Mouse (Mus musculus): ENCODE results near the gene Ppp1r16b. TPM values are rescaled to one million over a fixed set of nuclear protein-coding genes. Genes with fewer than 3 reads are reported as not detected.
A peak's percentile ranks its signal among the peaks of the same experiment; 100 is the strongest.

Gene Ppp1r16b
- polyA plus RNA-seq, 1 experiment from 2014 or later = 4.1 TPM

DNA sequence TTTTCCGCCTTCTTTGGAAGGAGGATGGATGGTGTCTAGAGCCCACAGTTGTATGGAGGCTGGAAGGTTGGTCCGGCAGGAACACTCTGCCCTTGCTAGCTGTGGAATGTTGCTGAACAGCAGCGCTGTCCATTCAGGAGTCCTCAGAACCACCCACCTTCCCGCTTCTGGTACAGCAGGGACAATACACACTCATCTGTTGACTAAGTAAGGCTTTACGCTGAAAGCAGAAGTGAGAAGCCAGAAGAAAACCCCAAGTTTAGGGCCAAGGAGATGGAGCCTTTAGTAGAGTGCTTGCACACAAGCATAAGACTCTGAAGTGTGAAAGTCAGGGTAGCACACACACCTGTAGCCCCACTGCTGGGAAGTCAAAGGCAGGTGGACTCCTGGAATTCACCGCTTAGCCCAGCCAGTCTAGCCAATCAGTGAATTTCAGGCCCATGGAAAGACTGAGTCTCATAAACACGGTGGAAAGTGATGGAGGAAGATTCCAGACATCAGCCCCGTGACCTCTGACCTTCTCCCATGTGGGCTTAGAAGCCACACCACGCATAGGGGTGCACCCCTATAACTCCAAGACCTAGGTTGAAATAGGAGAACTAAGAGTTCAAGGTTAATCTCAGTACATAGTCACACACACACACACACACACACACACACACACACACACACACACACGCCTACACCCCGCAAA, 17.3 kb downstream of the Ppp1r16b start:
- Histone ChIP-seq H3K27me3 (replicated peaks) (no peaks in the 10 kb centered on the region), H3K36me3 (no peaks in the 10 kb centered on the region), H3K9ac (no peak overlapping the region), H3K27ac (no peak overlapping the region), H3K9me3 (no peaks in the 10 kb centered on the region), H3K4me3 (replicated peaks) (no peak overlapping the region), H3K4me2 (replicated peaks) (no peak overlapping the region), H3K4me1 (replicated peaks) (no peaks in the 10 kb centered on the region)
- 57% methylated on average over 11 of the region's 11 CpGs for WGBS
- no peak for ATAC-seq

DNA sequence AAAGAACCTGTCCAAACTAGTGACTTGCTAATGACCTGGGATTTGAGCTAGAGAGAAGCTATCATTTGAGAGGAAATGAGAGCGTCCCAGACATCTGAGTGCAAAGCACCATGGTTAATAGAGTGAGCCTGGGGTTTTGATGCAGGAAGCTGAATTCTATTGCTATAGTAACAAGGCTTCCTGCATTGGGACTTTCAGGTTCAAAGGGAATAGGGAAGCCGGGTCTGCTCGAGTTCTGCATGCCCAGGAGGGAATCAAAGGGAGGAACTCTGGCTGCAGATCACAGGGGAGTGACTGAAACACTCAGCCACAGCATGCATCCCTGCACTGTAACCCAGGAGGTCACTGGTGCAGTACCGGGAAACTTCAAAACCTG, 17.8 kb downstream of the Ppp1r16b start:
- Histone ChIP-seq H3K9me3 (no peaks in the 10 kb centered on the region), H3K4me2 (replicated peaks) (no peak overlapping the region), H3K4me1 (replicated peaks) (no peaks in the 10 kb centered on the region), H3K36me3 (no peaks in the 10 kb centered on the region), H3K27ac (no peak overlapping the region), H3K4me3 (replicated peaks) (no peak overlapping the region), H3K27me3 (replicated peaks) (no peaks in the 10 kb centered on the region), H3K9ac (no peak overlapping the region)
- WGBS = 28% methylated on average over 4 of the region's 4 CpGs
- no peak for ATAC-seq

DNA sequence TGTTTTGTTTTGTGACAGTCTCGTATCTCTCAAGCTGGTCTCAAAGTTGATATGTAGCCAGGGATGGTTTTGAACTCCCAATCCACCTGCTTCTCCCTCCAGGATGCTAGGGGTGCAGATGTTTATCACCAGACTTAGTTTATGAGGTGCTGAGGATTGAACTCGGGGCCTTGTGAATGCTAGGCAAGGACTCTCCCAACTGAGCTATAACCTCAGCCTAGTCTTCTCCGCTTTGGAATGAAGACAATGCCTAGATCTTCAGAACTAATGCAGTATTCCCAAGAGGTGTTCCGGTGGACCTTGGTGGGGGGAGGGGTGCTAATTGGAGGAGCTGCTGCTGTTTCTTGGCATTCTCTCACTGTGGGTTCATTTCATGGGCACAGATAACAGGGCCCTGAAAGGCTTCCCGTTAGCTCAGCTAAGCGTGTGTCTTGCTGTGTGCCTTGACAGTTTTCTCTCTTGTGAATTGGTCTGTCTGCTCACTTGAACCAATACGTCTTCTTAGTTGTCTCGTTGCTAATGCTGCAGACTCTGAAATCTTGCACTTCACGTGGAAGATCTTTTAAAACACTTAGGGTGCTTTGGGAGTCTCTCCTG, 19.1 kb downstream of the Ppp1r16b start:
- no peak for ATAC-seq
- Histone ChIP-seq H3K36me3 (no peaks in the 10 kb centered on the region), H3K9ac (no peak overlapping the region), H3K9me3 (no peaks in the 10 kb centered on the region), H3K27me3 (replicated peaks) (no peaks in the 10 kb centered on the region), H3K4me1 (replicated peaks) (no peaks in the 10 kb centered on the region), H3K4me2 (replicated peaks) (no peak overlapping the region), H3K4me3 (replicated peaks) (no peak overlapping the region), H3K27ac (no peak overlapping the region)
- WGBS = 64% methylated on average over 9 of the region's 9 CpGs

DNA sequence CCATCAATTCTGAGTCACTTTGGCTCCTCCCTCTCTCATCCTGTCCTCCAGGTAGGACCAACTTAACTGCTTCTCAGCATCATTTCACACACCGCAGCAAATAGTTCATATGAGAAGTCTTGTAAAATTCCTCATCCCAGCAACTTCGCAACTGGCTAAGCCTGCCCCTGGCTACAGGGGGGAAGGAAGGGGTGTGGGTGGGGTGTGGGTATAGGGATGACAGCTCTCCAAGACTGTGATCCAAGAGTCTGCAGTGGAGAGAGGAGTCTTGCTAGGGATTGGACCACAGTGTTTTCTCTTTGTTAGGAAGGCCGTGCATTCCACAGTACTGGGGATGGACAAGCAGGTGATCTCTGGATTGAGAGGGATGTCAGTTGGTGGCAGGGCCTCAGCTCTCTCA, 19.7 kb downstream of the Ppp1r16b start:
- no peaks in the 10 kb centered on the region for H3K27me3 ChIP-seq (replicated peaks)
- no peaks in the 10 kb centered on the region for H3K36me3 ChIP-seq
- H3K4me3 ChIP-seq (replicated peaks) = no peak overlapping the region
- no peak overlapping the region for H3K27ac ChIP-seq
- WGBS = 81% methylated on average over 3 of the region's 3 CpGs
- no peak overlapping the region for H3K4me2 ChIP-seq (replicated peaks)
- no peak for ATAC-seq
- no peaks in the 10 kb centered on the region for H3K9me3 ChIP-seq
- H3K4me1 ChIP-seq (replicated peaks) = no peaks in the 10 kb centered on the region
- no peak overlapping the region for H3K9ac ChIP-seq

DNA sequence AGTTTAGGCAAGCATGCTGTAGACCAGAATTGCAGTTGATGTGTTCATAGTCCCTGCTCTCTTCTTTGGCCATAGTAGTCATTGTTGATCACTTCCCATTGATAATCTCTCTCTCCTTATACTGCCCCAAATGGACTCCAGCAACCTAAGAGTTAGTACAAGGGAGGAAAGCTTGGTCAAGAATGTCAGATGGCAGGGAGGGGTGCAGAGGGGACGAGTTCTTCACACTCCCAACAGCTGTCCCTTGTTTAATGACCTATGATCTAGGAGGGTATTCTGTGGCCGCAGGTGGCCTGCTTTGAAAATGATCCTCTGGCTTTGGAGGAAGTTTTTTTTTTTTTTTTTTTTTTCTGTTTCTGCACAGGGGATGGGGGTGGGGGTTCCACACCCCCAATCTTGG, 21.2 kb downstream of the Ppp1r16b start:
- Histone ChIP-seq H3K9me3 (no peaks in the 10 kb centered on the region), H3K4me2 (replicated peaks) (no peak overlapping the region), H3K4me1 (replicated peaks) (no peaks in the 10 kb centered on the region), H3K36me3 (no peaks in the 10 kb centered on the region), H3K9ac (no peak overlapping the region), H3K27me3 (replicated peaks) (no peaks in the 10 kb centered on the region), H3K4me3 (replicated peaks) (no peak overlapping the region), H3K27ac (no peak overlapping the region)
- 47% methylated on average over 2 of the region's 2 CpGs for WGBS
- ATAC-seq = no peak

DNA sequence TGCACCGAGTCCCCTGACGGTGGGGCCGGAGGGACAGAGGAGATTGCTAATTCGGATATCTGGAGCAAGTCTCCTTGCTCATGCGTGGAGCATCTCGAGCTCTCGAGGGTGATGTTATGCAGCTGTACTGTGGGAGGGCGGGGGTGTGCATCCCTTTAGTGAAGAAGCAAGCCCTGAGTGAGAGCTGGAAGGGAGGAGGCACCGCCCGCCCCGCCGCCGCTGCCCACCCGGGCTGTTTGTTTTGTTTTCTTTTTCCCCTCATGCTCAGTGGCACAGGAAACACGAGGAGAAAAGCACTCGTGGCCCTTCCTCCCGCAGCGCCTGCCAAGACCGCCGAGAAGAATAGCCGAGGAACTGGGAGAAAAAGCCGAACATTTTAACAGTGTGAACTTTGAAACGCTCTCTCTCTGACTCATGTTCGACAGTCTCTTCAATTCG, 22.6 kb downstream of the Ppp1r16b start:
- Histone ChIP-seq H3K27me3 (replicated peaks) (no peaks in the 10 kb centered on the region), H3K4me3 (replicated peaks) (no peak overlapping the region), H3K27ac (no peak overlapping the region), H3K4me2 (replicated peaks) (peak overlapping the region; percentile 28; the same call in 1 of the 2 replicates), H3K9me3 (no peaks in the 10 kb centered on the region), H3K9ac (no peak overlapping the region), H3K4me1 (replicated peaks) (no peaks in the 10 kb centered on the region), H3K36me3 (no peaks in the 10 kb centered on the region)
- no peak for ATAC-seq
- 53% methylated on average over 25 of the region's 25 CpGs for WGBS

DNA sequence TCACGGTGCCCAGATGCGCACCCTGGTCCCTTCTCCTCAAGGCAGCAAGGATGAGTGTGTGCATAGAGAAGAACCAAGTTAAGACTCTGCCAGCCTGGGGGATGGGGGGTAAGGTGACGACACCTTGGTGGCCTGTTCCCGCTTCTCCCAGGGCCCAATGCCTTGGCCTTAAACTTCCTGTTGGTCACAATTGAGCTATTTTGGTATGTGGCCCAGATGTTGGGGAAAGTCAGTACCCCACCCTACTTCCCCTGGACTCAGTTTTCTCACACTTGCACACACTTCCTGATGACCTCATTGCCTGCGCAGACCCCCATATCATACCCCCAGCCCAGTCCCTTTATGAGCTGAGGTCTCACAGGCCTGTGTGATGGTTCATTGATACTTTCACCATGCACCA, 23.9 kb downstream of the Ppp1r16b start:
- Histone ChIP-seq H3K27me3 (replicated peaks) (no peaks in the 10 kb centered on the region), H3K36me3 (no peaks in the 10 kb centered on the region), H3K4me1 (replicated peaks) (no peaks in the 10 kb centered on the region), H3K9ac (no peak overlapping the region), H3K27ac (no peak overlapping the region), H3K9me3 (no peaks in the 10 kb centered on the region), H3K4me2 (replicated peaks) (no peak overlapping the region), H3K4me3 (replicated peaks) (no peak overlapping the region)
- 83% methylated on average over 5 of the region's 5 CpGs for WGBS
- no peak for ATAC-seq

DNA sequence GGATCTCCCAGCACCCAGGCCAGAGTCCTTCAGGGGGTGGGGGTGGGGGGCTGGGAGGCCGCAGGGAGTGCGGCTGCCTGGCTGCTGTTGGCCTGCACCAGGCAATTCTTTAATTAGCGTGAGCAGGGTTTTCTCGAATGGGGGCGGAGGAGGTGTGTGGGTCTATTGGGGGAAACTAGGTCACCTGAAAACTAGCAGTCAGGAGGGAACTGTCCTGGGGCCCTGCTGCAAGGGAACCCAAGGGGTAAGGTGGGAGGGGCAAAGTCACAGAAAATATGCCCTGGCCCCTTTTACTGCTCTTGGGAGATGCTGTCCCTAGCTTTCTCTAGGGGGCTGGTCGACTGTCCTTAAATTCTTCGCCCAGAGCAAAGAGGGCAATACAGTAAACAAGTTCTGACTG, 24.4 kb downstream of the Ppp1r16b start:
- H3K36me3 ChIP-seq = no peaks in the 10 kb centered on the region
- H3K4me2 ChIP-seq (replicated peaks) = no peak overlapping the region
- H3K27me3 ChIP-seq (replicated peaks) = no peaks in the 10 kb centered on the region
- H3K9me3 ChIP-seq = no peaks in the 10 kb centered on the region
- H3K27ac ChIP-seq = no peak overlapping the region
- no peak overlapping the region for H3K9ac ChIP-seq
- H3K4me1 ChIP-seq (replicated peaks) = no peaks in the 10 kb centered on the region
- no peak overlapping the region for H3K4me3 ChIP-seq (replicated peaks)
- ATAC-seq = no peak
- WGBS = 58% methylated on average over 7 of the region's 7 CpGs

DNA sequence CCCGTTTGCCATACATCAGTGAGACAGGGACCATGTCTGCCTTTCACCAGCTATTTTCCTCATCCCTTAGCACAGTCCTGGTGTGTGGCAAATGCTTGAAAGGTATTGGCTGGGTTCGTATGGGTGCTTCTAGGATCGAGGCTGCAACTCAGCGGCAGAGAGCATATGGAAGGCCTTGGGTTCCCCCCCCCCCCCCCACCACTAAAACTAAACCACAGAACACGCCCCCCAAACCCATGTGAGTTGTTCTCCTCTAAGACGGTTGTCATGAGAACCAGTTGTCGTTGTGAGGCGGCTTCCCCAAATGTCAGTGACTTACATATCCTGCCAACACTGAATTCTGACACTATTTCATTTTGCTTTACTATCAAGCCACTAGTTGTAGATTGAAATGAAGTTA, 24.9 kb downstream of the Ppp1r16b start:
- Histone ChIP-seq H3K9ac (no peak overlapping the region), H3K27ac (no peak overlapping the region), H3K9me3 (no peaks in the 10 kb centered on the region), H3K4me1 (replicated peaks) (no peaks in the 10 kb centered on the region), H3K4me2 (replicated peaks) (no peak overlapping the region), H3K36me3 (no peaks in the 10 kb centered on the region), H3K27me3 (replicated peaks) (no peaks in the 10 kb centered on the region), H3K4me3 (replicated peaks) (no peak overlapping the region)
- WGBS = 68% methylated on average over 8 of the region's 8 CpGs
- ATAC-seq = no peak

DNA sequence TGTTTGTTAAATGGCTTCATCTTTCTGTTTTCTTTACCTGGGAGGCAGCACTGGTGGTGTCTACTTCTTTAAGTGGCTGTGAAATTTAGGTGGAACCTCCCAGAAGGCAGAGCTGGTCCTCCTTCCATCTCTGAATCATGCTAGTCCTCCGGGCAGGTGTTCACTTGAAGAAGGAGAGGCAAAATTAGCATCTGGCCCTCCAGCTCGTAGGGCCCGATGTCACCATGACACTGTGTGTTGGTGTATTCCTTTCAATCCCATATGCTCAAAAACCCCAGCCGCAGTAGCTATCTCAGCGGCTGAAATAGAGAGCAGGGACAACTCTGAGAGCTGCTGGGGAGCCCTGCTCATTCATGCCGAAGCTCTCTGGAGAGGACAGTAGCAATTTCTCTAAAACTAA, 27.0 kb downstream of the Ppp1r16b start:
- Histone ChIP-seq H3K9me3 (no peaks in the 10 kb centered on the region), H3K36me3 (no peaks in the 10 kb centered on the region), H3K9ac (no peak overlapping the region), H3K4me1 (replicated peaks) (no peaks in the 10 kb centered on the region), H3K4me2 (replicated peaks) (no peak overlapping the region), H3K27me3 (replicated peaks) (no peaks in the 10 kb centered on the region), H3K4me3 (replicated peaks) (no peak overlapping the region), H3K27ac (no peak overlapping the region)
- no peak for ATAC-seq
- WGBS = 84% methylated on average over 6 of the region's 6 CpGs

DNA sequence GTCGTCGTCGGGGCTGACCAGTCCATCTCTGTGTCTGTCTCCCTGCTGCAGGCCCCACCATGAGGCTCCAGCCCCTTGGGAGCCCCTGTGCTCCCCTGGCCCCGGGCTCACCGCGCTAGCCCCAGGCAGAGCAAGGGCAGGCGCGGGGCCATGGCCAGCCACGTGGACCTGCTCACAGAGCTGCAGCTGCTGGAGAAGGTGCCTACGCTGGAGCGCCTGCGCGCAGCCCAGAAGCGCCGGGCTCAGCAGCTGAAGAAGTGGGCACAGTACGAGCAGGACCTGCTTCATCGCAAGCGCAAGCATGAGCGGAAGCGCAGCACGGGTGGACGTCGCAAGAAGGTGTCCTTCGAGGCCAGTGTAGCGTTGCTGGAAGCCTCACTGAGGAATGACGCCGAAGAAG, 30.6 kb downstream of the Ppp1r16b start:
- WGBS = 80% methylated on average over 27 of the region's 27 CpGs
- no peaks in the 10 kb centered on the region for H3K36me3 ChIP-seq
- H3K4me3 ChIP-seq (replicated peaks) = no peak overlapping the region
- H3K27ac ChIP-seq = no peak overlapping the region
- no peak overlapping the region for H3K4me2 ChIP-seq (replicated peaks)
- no peaks in the 10 kb centered on the region for H3K9me3 ChIP-seq
- H3K27me3 ChIP-seq (replicated peaks) = no peaks in the 10 kb centered on the region
- ATAC-seq = no peak
- no peaks in the 10 kb centered on the region for H3K4me1 ChIP-seq (replicated peaks)
- no peak overlapping the region for H3K9ac ChIP-seq

DNA sequence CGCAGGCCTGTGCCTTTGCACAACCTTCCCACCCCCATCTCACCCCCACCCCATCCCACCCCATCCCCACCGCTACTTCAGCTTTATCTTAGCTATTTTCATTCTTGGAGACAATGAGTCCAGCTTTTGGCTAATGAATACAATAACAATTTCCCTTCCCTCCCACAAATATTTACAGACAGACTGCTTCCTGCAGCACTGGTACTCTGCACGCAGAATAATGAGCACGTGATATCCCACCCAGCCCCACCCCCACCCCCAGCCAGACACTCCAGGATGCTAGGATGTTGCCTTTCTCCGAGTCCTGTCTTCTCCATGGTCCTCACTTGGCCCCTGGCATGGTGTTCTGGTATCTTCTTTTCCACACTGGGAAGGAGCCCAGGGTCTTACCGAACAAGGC, 31.3 kb downstream of the Ppp1r16b start:
- H3K4me3 ChIP-seq (replicated peaks) = no peak overlapping the region
- WGBS = 68% methylated on average over 6 of the region's 6 CpGs
- H3K36me3 ChIP-seq = no peaks in the 10 kb centered on the region
- no peaks in the 10 kb centered on the region for H3K4me1 ChIP-seq (replicated peaks)
- no peaks in the 10 kb centered on the region for H3K9me3 ChIP-seq
- ATAC-seq = no peak
- no peak overlapping the region for H3K27ac ChIP-seq
- no peak overlapping the region for H3K9ac ChIP-seq
- no peak overlapping the region for H3K4me2 ChIP-seq (replicated peaks)
- H3K27me3 ChIP-seq (replicated peaks) = no peaks in the 10 kb centered on the region

DNA sequence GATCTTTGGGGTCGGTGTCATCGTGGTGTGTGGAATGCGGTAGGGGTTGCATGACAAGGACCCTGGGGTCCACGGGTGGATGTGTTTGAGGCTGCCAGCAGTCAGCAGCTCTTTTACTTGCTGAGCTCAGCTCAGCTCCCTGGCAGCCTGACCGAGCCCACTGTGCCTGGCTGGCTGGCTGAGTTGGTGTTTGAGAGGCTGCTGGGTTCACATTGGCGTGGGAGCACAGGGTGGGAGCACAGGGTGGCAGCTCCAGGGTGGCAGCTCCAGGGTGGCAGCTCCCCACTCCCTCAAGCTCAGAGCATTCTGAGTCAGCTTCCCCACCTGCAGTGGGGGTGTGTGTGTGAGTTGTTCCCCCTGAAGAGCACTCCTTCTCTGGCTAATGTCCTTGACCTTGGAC, 34.7 kb downstream of the Ppp1r16b start:
- no peak for ATAC-seq
- WGBS = 78% methylated on average over 6 of the region's 6 CpGs
- no peak overlapping the region for H3K9ac ChIP-seq

More for the DNA sequence above, 34.7 kb downstream of the Ppp1r16b start:
- Histone ChIP-seq H3K9me3 (no peaks in the 10 kb centered on the region), H3K4me3 (replicated peaks) (no peak overlapping the region), H3K27ac (no peak overlapping the region), H3K4me2 (replicated peaks) (no peak overlapping the region), H3K36me3 (no peaks in the 10 kb centered on the region), H3K4me1 (replicated peaks) (no peaks in the 10 kb centered on the region), H3K27me3 (replicated peaks) (no peaks in the 10 kb centered on the region)
